ENCODE assay signal across 14 mouse cellular contexts in the genomic region with DNA sequence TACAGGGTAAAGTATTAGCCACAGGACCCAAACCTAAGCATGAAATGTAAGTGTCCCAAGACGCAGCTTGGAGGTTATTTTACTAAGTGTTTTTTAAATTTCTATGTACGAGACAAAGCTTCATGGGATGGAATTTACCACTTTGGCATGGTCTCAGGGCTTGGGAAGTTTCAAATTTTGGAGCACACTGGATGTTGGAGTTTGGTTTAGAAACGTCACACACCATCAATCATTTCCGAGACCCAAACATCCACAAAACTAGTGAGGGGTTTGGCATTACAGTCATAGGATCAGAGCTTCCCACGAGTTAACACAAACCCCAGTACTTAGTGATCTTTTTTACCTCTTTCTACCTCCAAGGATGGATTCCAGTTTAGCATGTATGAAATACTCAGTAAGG. TPM values are rescaled to one million over a fixed set of nuclear protein-coding genes. Genes with fewer than 3 reads are reported as not detected.
DNase-seq lines count a peak whose midpoint lies in the region; ATAC-seq and TF ChIP-seq lines count a peak whose summit lies in the region.
"Had no signal": no experiment of that assay in that cellular context is flagged by ENCODE, and none has a peak within 500 bp of the region (broad histone marks: within the 10 kb centered on the region; RNA-seq: fewer than 3 reads in every experiment).

No protein-coding gene starts in this region.

- peak overlapping the region; percentile 71; the same call in 1 of the 2 replicates for H3K9ac ChIP-seq in heart, embryonic 11.5 days (ENCODE audit: low read depth, low read length)
- H3K9ac ChIP-seq in lung, embryonic 14.5 days: peak overlapping the region; percentile 42; the same call in 1 of the 2 replicates
- H3K9ac ChIP-seq in intestine, postnatal 0 days (ENCODE audit: low read depth, low read length): no peak overlapping the region
- no peak overlapping the region for H3K9ac ChIP-seq in stomach, embryonic 14.5 days (replicated peaks; ENCODE audit: low read depth, low read length)
- H3K9ac ChIP-seq: hindbrain, embryonic 15.5 days had no signal

- H3K4me2 ChIP-seq in heart, embryonic 11.5 days: peak overlapping the region; percentile 52
- H3K4me2 ChIP-seq in lung, embryonic 14.5 days: peak overlapping the region; percentile 52
- peak overlapping the region; percentile 54 for H3K4me2 ChIP-seq in intestine, postnatal 0 days (replicated peaks; ENCODE audit: low read depth)
- no peak overlapping the region for H3K4me2 ChIP-seq in stomach, embryonic 14.5 days (replicated peaks; ENCODE audit: low read depth, low read length)

- H3K27me3 ChIP-seq in heart, embryonic 11.5 days (ENCODE audit: control insufficient read depth, insufficient read depth, low read length): no peaks in the 10 kb centered on the region
- H3K27me3 ChIP-seq in lung, embryonic 14.5 days (ENCODE audit: insufficient read depth, low read length): no peaks in the 10 kb centered on the region
- no peaks in the 10 kb centered on the region for H3K27me3 ChIP-seq in intestine, postnatal 0 days (replicated peaks; ENCODE audit: control insufficient read depth, insufficient read depth, low read length)
- no peaks in the 10 kb centered on the region for H3K27me3 ChIP-seq in stomach, embryonic 14.5 days (ENCODE audit: control insufficient read depth, insufficient read depth, low read length)
- H3K27me3 ChIP-seq: hindbrain, embryonic 15.5 days had no signal

- peak overlapping the region; percentile 16; the same call in 1 of the 2 replicates for H3K4me3 ChIP-seq in heart, embryonic 11.5 days (ENCODE audit: low read depth, low read length)
- no peak overlapping the region for H3K4me3 ChIP-seq in lung, embryonic 14.5 days (ENCODE audit: low read depth, low read length)
- H3K4me3 ChIP-seq in intestine, postnatal 0 days (ENCODE audit: low read depth, low read length): 0 out of 2 replicates have a peak overlapping the region, but pooled peaks have one; percentile 9
- no peak overlapping the region for H3K4me3 ChIP-seq in stomach, embryonic 14.5 days (ENCODE audit: low read depth, low read length)
- H3K4me3 ChIP-seq: hindbrain, embryonic 15.5 days; layer of hippocampus, adult 2 months had no signal

- no peak for TF ChIP-seq CTCF in lung, embryonic 14.5 days (IDR thresholded peaks at IDR 0.05; ENCODE audit: low read depth)
- no peak for TF ChIP-seq CTCF in intestine, postnatal 0 days (IDR thresholded peaks at IDR 0.05; ENCODE audit: low read depth)

- WGBS in heart, embryonic 11.5 days (ENCODE audit: insufficient replicate concordance): 57% methylated on average over 5 of the region's 5 CpGs
- 27% methylated on average over 5 of the region's 5 CpGs for WGBS in lung, embryonic 14.5 days
- 68% methylated on average over 5 of the region's 5 CpGs for WGBS in intestine, postnatal 0 days
- WGBS in stomach, embryonic 14.5 days: 39% methylated on average over 5 of the region's 5 CpGs

- ATAC-seq in heart, embryonic 11.5 days (replicated peaks; ENCODE audit: insufficient number of reproducible peaks, low FRiP score, low TSS enrichment): no peak
- peak; percentile 36; the same call in 1 of the 2 replicates for ATAC-seq in lung, embryonic 14.5 days (ENCODE audit: insufficient read depth)
- no peak for ATAC-seq in intestine, postnatal 0 days
- no peak for ATAC-seq in stomach, embryonic 14.5 days (ENCODE audit: insufficient number of reproducible peaks, insufficient read depth, low FRiP score, low read depth)

- no peaks in the 10 kb centered on the region for H3K9me3 ChIP-seq in heart, embryonic 11.5 days (replicated peaks; ENCODE audit: control insufficient read depth, low read length)
- H3K9me3 ChIP-seq in lung, embryonic 14.5 days (ENCODE audit: low read depth, low read length): no peaks in the 10 kb centered on the region
- no peaks in the 10 kb centered on the region for H3K9me3 ChIP-seq in intestine, postnatal 0 days (ENCODE audit: control insufficient read depth)
- H3K9me3 ChIP-seq in stomach, embryonic 14.5 days (ENCODE audit: control insufficient read depth, low read depth, low read length): no peaks in the 10 kb centered on the region
- H3K9me3 ChIP-seq: hindbrain, embryonic 15.5 days had no signal

- no peaks in the 10 kb centered on the region for H3K36me3 ChIP-seq in heart, embryonic 11.5 days (ENCODE audit: control insufficient read depth, insufficient read depth, low read length)
- H3K36me3 ChIP-seq in lung, embryonic 14.5 days (ENCODE audit: insufficient read depth): no peaks in the 10 kb centered on the region
- no peaks in the 10 kb centered on the region for H3K36me3 ChIP-seq in intestine, postnatal 0 days (ENCODE audit: control insufficient read depth, insufficient read depth)
- H3K36me3 ChIP-seq in stomach, embryonic 14.5 days (ENCODE audit: control insufficient read depth, insufficient read depth, low read length): no peaks in the 10 kb centered on the region
- H3K36me3 ChIP-seq: hindbrain, embryonic 15.5 days had no signal

- peaks cover 69% of the 10 kb centered on the region for H3K4me1 ChIP-seq in heart, embryonic 11.5 days (ENCODE audit: control insufficient read depth, insufficient read depth, low read length)
- peaks cover 40% of the 10 kb centered on the region for H3K4me1 ChIP-seq in lung, embryonic 14.5 days (ENCODE audit: insufficient read depth)
- H3K4me1 ChIP-seq in intestine, postnatal 0 days (replicated peaks; ENCODE audit: control insufficient read depth, insufficient read depth, low read length): peaks cover 9% of the 10 kb centered on the region
- peaks cover 41% of the 10 kb centered on the region for H3K4me1 ChIP-seq in stomach, embryonic 14.5 days (ENCODE audit: control insufficient read depth, insufficient read depth, low read length)
- H3K4me1 ChIP-seq: hindbrain, embryonic 15.5 days had no signal

- H3K27ac ChIP-seq in heart, embryonic 11.5 days (ENCODE audit: low read depth, low read length): peak overlapping the region; percentile 92
- H3K27ac ChIP-seq in lung, embryonic 14.5 days (ENCODE audit: low read depth): peak overlapping the region; percentile 95
- H3K27ac ChIP-seq in intestine, postnatal 0 days (ENCODE audit: low read depth, low read length): no peak overlapping the region
- H3K27ac ChIP-seq in stomach, embryonic 14.5 days (ENCODE audit: low read length): peak overlapping the region; percentile 80
- H3K27ac ChIP-seq: hindbrain, embryonic 15.5 days; layer of hippocampus, adult 2 months had no signal

- DNase-seq in heart, adult 9 months (ENCODE audit: low spot score in 2 of 2): no peak
- peak; percentile 84 for DNase-seq in lung, embryonic 14.5 days
- DNase-seq in lung, postnatal 25 days (ENCODE audit: low spot score): no peak
- no peak for DNase-seq in ovary, postnatal 10 days (ENCODE audit: low spot score)
- no peak for DNase-seq in natural killer cell, adult 2 months (ENCODE audit: low spot score in 2 of 2)
- DNase-seq: adrenal gland, adult 8-10 months; lung, adult 2 months; retina, postnatal 1 day; thymus, postnatal 4 days had no signal

RNA-seq across cellular contexts. Expression of a gene that starts 28.6 kb away (rescaled TPM):
- polyA plus RNA-seq in heart, embryonic 11.5 days (2014; fragmentation: Nextera tagmentation; extraction: Ambion mirVana): 73.1 and 86.9 TPM in 2 replicates
- polyA plus RNA-seq in lung, embryonic 14.5 days (2014; fragmentation: Nextera tagmentation; extraction: Ambion mirVana): 97.5 and 102 TPM in 2 replicates
- polyA plus RNA-seq in intestine, postnatal 0 days (2015; fragmentation: Nextera tagmentation; extraction: Ambion mirVana): 8.1 and 8.3 TPM in 2 replicates
- 52.6 and 56.5 TPM in 2 replicates for polyA plus RNA-seq in stomach, embryonic 14.5 days (2014; fragmentation: Nextera tagmentation; extraction: Ambion mirVana)

Comparison
In these comparisons a context has a peak if more than half of its experiments do, and no peak if none do; other contexts are left out.
1. H3K4me3 ChIP-seq: peak in heart, embryonic 11.5 days (single experiment) and intestine, postnatal 0 days (single experiment); none in lung, embryonic 14.5 days (single experiment) and stomach, embryonic 14.5 days (single experiment).
2. H3K9ac ChIP-seq: peak in heart, embryonic 11.5 days (single experiment) and lung, embryonic 14.5 days (single experiment); none in intestine, postnatal 0 days (single experiment) and stomach, embryonic 14.5 days (single experiment).